Mouse (Mus musculus): ENCODE measurements at regions not wholly inside any gene's neighbourhood (a gene's known extent, or its start where the extent isn't known, plus 50 kb on each side); places are given as distances from the start of the nearest gene placed in this dataset.

- TF ChIP-seq CTCF (IDR thresholded peaks at IDR 0.05; ENCODE audit: control insufficient read depth, insufficient read depth, insufficient read length) (no peak), MYOD1 (IDR thresholded peaks at IDR 0.05; ENCODE audit: control insufficient read depth, insufficient read length, low read depth) (no peak), CEBPB (IDR thresholded peaks at IDR 0.05; ENCODE audit: low read depth) (no peak), MYOG (IDR thresholded peaks at IDR 0.05; ENCODE audit: control insufficient read depth, extremely low read depth, insufficient read length) (no peak), FOSL1 (IDR thresholded peaks at IDR 0.05; ENCODE audit: insufficient read depth, low read length, poor library complexity, severe bottlenecking) (no peak), USF1 (IDR thresholded peaks at IDR 0.05; ENCODE audit: low read depth) (no peak), MAX (IDR thresholded peaks at IDR 0.05) (no peak)
- Histone ChIP-seq H3K27me3 (ENCODE audit: control insufficient read depth, insufficient read depth, insufficient read length) (no peaks in the 10 kb centered on the region), H3K79me2 (ENCODE audit: control insufficient read depth, insufficient read depth) (no peaks in the 10 kb centered on the region), H3K79me3 (ENCODE audit: low read depth) (no peaks in the 10 kb centered on the region), H3K36me3 (ENCODE audit: control insufficient read depth, insufficient read depth) (no peaks in the 10 kb centered on the region), H3ac (ENCODE audit: control insufficient read depth, insufficient read length, low read depth) (no peak overlapping the region), H3K4me3 (ENCODE audit: insufficient read depth, poor library complexity, severe bottlenecking) (no peak overlapping the region)
These were observed 174.1 kb downstream of the 1810013L24Rik start for GRCm38 (mm10) chr16:9004012-9004411.

- no peak for TF ChIP-seq MAX (IDR thresholded peaks at IDR 0.05)
- no peak for TF ChIP-seq USF1 (IDR thresholded peaks at IDR 0.05; ENCODE audit: low read depth)
- no peak for TF ChIP-seq FOSL1 (IDR thresholded peaks at IDR 0.05; ENCODE audit: insufficient read depth, low read length, poor library complexity, severe bottlenecking)
These were observed 176.0 kb downstream of the 1810013L24Rik start for GRCm38 (mm10) chr16:9005933-9006332.

GRCm38 (mm10) chr16:9009361-9010083 lies 179.6 kb downstream of the 1810013L24Rik start:
- Histone ChIP-seq H3K79me3 (ENCODE audit: low read depth) (no peaks in the 10 kb centered on the region), H3ac (ENCODE audit: control insufficient read depth, insufficient read length, low read depth) (no peak overlapping the region), H3K4me3 (ENCODE audit: insufficient read depth, poor library complexity, severe bottlenecking) (no peak overlapping the region), H3K27me3 (ENCODE audit: control insufficient read depth, insufficient read depth, insufficient read length) (no peaks in the 10 kb centered on the region), H3K36me3 (ENCODE audit: control insufficient read depth, insufficient read depth) (no peaks in the 10 kb centered on the region), H3K79me2 (ENCODE audit: control insufficient read depth, insufficient read depth) (no peaks in the 10 kb centered on the region)
- TF ChIP-seq CTCF (IDR thresholded peaks at IDR 0.05; ENCODE audit: control insufficient read depth, insufficient read depth, insufficient read length) = peak; percentile 83
- TF ChIP-seq MAX (IDR thresholded peaks at IDR 0.05) = no peak

More at GRCm38 (mm10) chr16:9005933-9006332, 176.0 kb downstream of the 1810013L24Rik start:
- Histone ChIP-seq H3K27me3 (ENCODE audit: control insufficient read depth, insufficient read depth, insufficient read length) (no peaks in the 10 kb centered on the region), H3ac (ENCODE audit: control insufficient read depth, insufficient read length, low read depth) (no peak overlapping the region), H3K4me3 (ENCODE audit: insufficient read depth, poor library complexity, severe bottlenecking) (no peak overlapping the region), H3K79me2 (ENCODE audit: control insufficient read depth, insufficient read depth) (no peaks in the 10 kb centered on the region), H3K36me3 (ENCODE audit: control insufficient read depth, insufficient read depth) (no peaks in the 10 kb centered on the region), H3K79me3 (ENCODE audit: low read depth) (no peaks in the 10 kb centered on the region)

- Histone ChIP-seq H3K4me3 (ENCODE audit: insufficient read depth, poor library complexity, severe bottlenecking) (no peak overlapping the region), H3K79me2 (ENCODE audit: control insufficient read depth, insufficient read depth) (no peaks in the 10 kb centered on the region), H3K79me3 (ENCODE audit: low read depth) (no peaks in the 10 kb centered on the region), H3ac (ENCODE audit: control insufficient read depth, insufficient read length, low read depth) (no peak overlapping the region), H3K36me3 (ENCODE audit: control insufficient read depth, insufficient read depth) (no peaks in the 10 kb centered on the region), H3K27me3 (ENCODE audit: control insufficient read depth, insufficient read depth, insufficient read length) (no peaks in the 10 kb centered on the region)
- no peak for TF ChIP-seq CEBPB (IDR thresholded peaks at IDR 0.05; ENCODE audit: low read depth)
- no peak for TF ChIP-seq CTCF (IDR thresholded peaks at IDR 0.05; ENCODE audit: control insufficient read depth, insufficient read depth, insufficient read length)
- no peak for TF ChIP-seq FOSL1 (IDR thresholded peaks at IDR 0.05; ENCODE audit: insufficient read depth, low read length, poor library complexity, severe bottlenecking)
- TF ChIP-seq MAX (IDR thresholded peaks at IDR 0.05) = no peak
- TF ChIP-seq MYOD1 (IDR thresholded peaks at IDR 0.05; ENCODE audit: control insufficient read depth, insufficient read length, low read depth) = no peak
- TF ChIP-seq USF1 (IDR thresholded peaks at IDR 0.05; ENCODE audit: low read depth) = no peak
- no peak for TF ChIP-seq MYOG (IDR thresholded peaks at IDR 0.05; ENCODE audit: control insufficient read depth, extremely low read depth, insufficient read length)
These were observed 181.2 kb downstream of the 1810013L24Rik start for GRCm38 (mm10) chr16:9011077-9011476.

- Histone ChIP-seq H3K79me3 (ENCODE audit: low read depth) (no peaks in the 10 kb centered on the region), H3K36me3 (ENCODE audit: control insufficient read depth, insufficient read depth) (no peaks in the 10 kb centered on the region), H3K4me3 (ENCODE audit: insufficient read depth, poor library complexity, severe bottlenecking) (no peak overlapping the region), H3ac (ENCODE audit: control insufficient read depth, insufficient read length, low read depth) (no peak overlapping the region), H3K27me3 (ENCODE audit: control insufficient read depth, insufficient read depth, insufficient read length) (no peaks in the 10 kb centered on the region), H3K79me2 (ENCODE audit: control insufficient read depth, insufficient read depth) (no peaks in the 10 kb centered on the region)
- no peak for TF ChIP-seq MAX (IDR thresholded peaks at IDR 0.05)
- no peak for TF ChIP-seq FOSL1 (IDR thresholded peaks at IDR 0.05; ENCODE audit: insufficient read depth, low read length, poor library complexity, severe bottlenecking)
- no peak for TF ChIP-seq MYOD1 (IDR thresholded peaks at IDR 0.05; ENCODE audit: control insufficient read depth, insufficient read length, low read depth)
- TF ChIP-seq CEBPB (IDR thresholded peaks at IDR 0.05; ENCODE audit: low read depth) = no peak
- no peak for TF ChIP-seq USF1 (IDR thresholded peaks at IDR 0.05; ENCODE audit: low read depth)
- TF ChIP-seq MYOG (IDR thresholded peaks at IDR 0.05; ENCODE audit: control insufficient read depth, extremely low read depth, insufficient read length) = no peak
- TF ChIP-seq CTCF (IDR thresholded peaks at IDR 0.05; ENCODE audit: control insufficient read depth, insufficient read depth, insufficient read length) = no peak
These were observed 181.8 kb downstream of the 1810013L24Rik start for GRCm38 (mm10) chr16:9011691-9012090.

GRCm38 (mm10) chr16:9016040-9016761 lies 186.3 kb downstream of the 1810013L24Rik start:
- TF ChIP-seq USF1 (IDR thresholded peaks at IDR 0.05; ENCODE audit: low read depth) (peak; percentile 9), MAX (IDR thresholded peaks at IDR 0.05) (no peak)

More at GRCm38 (mm10) chr16:9016040-9016761, 186.3 kb downstream of the 1810013L24Rik start:
- Histone ChIP-seq H3K4me3 (ENCODE audit: insufficient read depth, poor library complexity, severe bottlenecking) (no peak overlapping the region), H3K79me3 (ENCODE audit: low read depth) (no peaks in the 10 kb centered on the region), H3ac (ENCODE audit: control insufficient read depth, insufficient read length, low read depth) (no peak overlapping the region), H3K36me3 (ENCODE audit: control insufficient read depth, insufficient read depth) (no peaks in the 10 kb centered on the region), H3K79me2 (ENCODE audit: control insufficient read depth, insufficient read depth) (no peaks in the 10 kb centered on the region), H3K27me3 (ENCODE audit: control insufficient read depth, insufficient read depth, insufficient read length) (no peaks in the 10 kb centered on the region)

Measured in C2C12 (cell line).